Mouse (Mus musculus): ENCODE measurements around the gene Mef2d. TPM values are rescaled to one million over a fixed set of nuclear protein-coding genes. Genes with fewer than 3 reads are reported as not detected.

Gene Mef2d
- 119 and 142 TPM in 2 replicates for polyA plus RNA-seq (2012; rRNA removed)

DNA sequence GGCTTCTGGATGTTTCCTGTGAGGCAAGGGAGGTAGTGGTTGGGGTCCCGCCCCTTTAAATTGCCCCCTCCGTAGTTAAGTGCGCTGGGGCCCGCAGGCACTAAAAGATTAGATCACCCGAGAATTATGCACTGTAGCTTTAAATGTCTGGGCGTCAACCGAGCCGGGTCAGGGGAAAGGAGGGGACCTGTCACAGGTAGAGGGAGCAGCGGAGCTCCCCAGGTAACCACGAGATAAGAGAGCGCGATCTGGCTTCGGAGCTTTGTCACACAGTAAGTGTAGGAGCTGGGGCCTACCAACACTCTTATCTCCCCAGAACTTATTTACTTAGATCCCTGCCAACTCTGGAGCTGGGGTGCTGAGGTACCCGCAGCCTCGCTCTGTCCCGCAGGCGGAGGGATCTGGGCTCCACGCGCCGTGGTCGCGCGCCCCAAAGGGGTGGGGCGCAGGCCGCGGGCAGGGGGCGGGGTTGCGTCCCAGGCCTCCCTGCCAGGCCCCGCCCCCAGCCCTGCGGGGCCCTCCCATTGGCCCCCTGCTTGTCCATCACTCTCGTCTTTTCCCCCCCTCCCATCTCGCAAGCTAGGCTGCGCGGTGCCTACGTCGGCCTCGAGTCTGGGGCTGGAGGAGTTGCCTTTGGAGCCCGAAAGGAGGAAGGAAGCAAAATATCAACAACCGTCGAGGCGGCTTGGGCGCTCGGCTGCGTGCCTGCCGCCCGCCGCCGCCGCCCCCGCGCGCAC is at the start of gene Mef2d:
TSS of gene Mef2d (plus strand) at position 586 of the 737 bp plus-strand sequence.
- Histone ChIP-seq H3K4me1 (ENCODE audit: control insufficient read depth, insufficient read depth, insufficient read length) (peaks cover 48% of the 10 kb centered on the region), H3K4me3 (ENCODE audit: extremely low read depth, insufficient read depth, insufficient read length) (peak within 1 kb of the TSS; percentile 88), H3K36me3 (ENCODE audit: control insufficient read depth, insufficient read depth, low read length) (peaks cover 1% of the 10 kb centered on the region; the same call in 1 of the 2 replicates), H3K27ac (ENCODE audit: insufficient read depth, low read length) (peak within 1 kb of the TSS; percentile 99), H3K27me3 (ENCODE audit: control insufficient read depth, insufficient read depth, low read length) (no peaks in the 10 kb centered on the region)
- DNase-seq (ENCODE audit: low read depth in 1 of 2, low spot score in 2 of 2): peak; percentile 95 to 98
- TF ChIP-seq CTCF (IDR thresholded peaks at IDR 0.05; ENCODE audit: extremely low read depth, insufficient read depth, insufficient read length, insufficient replicate concordance) (no peak; the same call in 1 of the 2 replicates), POLR2A (IDR thresholded peaks at IDR 0.05; ENCODE audit: low read depth, low read length) (peak; percentile 62)
- WGBS: under 1% methylated on average over 45 of the region's 52 CpGs

DNA sequence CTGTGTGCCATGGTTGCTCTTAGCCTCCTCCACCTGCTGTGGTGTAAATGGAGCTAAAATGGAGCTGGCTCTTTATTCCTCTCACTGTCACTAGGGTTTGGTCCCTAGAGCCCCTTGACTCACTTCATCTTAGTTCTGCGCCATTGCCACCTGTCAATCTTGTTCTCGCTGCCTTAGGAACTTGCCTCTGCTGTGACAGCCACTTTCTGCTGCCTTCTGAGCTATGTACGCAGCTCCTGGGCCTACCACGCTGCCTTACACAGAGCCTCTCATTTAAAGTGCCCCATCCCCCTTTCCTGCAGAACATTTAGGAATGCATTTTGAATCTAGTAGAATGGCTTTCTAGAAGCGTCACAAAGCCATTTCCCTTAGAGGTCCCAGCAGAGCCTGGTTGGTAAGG is 48.0 kb upstream of the Mef2d start:
- Histone ChIP-seq H3K27ac (ENCODE audit: insufficient read depth, low read length) (no peak overlapping the region), H3K36me3 (ENCODE audit: control insufficient read depth, insufficient read depth, low read length) (no peaks in the 10 kb centered on the region), H3K27me3 (ENCODE audit: control insufficient read depth, insufficient read depth, low read length) (no peaks in the 10 kb centered on the region), H3K4me3 (ENCODE audit: extremely low read depth, insufficient read depth, insufficient read length) (no peak overlapping the region), H3K4me1 (ENCODE audit: control insufficient read depth, insufficient read depth, insufficient read length) (no peaks in the 10 kb centered on the region)
- no peak for DNase-seq (ENCODE audit: low read depth in 1 of 2, low spot score in 2 of 2)
- 92% methylated on average over 5 of the region's 5 CpGs for WGBS
- TF ChIP-seq POLR2A (IDR thresholded peaks at IDR 0.05; ENCODE audit: low read depth, low read length): no peak
- no peak for TF ChIP-seq CTCF (IDR thresholded peaks at IDR 0.05; ENCODE audit: extremely low read depth, insufficient read depth, insufficient read length, insufficient replicate concordance)

DNA sequence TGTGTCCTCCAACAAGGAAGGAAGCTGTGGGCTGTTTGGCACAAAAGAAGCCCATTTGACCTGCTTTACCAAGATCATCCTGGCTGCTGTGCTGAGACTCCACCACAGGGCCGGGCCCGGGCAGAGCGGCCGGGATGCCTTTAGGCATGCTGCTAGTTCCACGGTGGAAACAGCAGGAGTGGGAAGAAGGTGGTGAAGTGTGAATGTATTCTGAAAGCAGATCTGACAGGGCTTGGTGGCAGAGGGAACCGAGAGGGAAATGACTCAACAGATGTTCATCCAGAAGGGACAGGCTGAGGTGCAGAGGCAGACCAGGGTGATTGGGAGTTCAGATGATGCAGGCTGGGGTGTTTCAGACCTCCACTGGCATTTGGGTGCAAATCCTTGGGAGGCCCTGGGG is 44.5 kb upstream of the Mef2d start:
- Histone ChIP-seq H3K4me3 (ENCODE audit: extremely low read depth, insufficient read depth, insufficient read length) (no peak overlapping the region), H3K4me1 (ENCODE audit: control insufficient read depth, insufficient read depth, insufficient read length) (no peaks in the 10 kb centered on the region), H3K36me3 (ENCODE audit: control insufficient read depth, insufficient read depth, low read length) (no peaks in the 10 kb centered on the region), H3K27ac (ENCODE audit: insufficient read depth, low read length) (no peak overlapping the region), H3K27me3 (ENCODE audit: control insufficient read depth, insufficient read depth, low read length) (no peaks in the 10 kb centered on the region)
- TF ChIP-seq POLR2A (IDR thresholded peaks at IDR 0.05; ENCODE audit: low read depth, low read length) (no peak), CTCF (IDR thresholded peaks at IDR 0.05; ENCODE audit: extremely low read depth, insufficient read depth, insufficient read length, insufficient replicate concordance) (no peak)
- WGBS: 53% methylated on average over 6 of the region's 6 CpGs
- DNase-seq (ENCODE audit: low read depth in 1 of 2, low spot score in 2 of 2): no peak

DNA sequence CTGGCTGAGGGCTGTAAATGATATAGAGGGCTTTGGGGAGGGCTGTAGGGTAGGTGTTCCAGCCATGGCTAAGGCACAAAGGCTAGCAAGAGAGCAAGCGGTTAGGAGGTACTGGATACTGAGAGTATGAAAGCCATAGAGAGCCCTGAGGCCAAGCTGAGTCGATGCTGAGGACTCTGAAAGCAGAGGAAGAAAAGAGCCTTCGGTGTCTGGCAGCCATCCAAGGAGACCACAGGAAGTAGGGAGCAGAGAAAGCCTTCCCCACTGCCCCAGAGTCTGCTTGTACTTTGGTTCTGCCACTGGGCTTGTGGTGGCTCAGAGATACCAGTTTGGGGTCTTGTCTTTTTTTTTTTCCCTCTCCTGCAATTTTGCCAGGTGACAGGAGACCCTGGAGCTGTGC is 41.9 kb upstream of the Mef2d start:
- WGBS: 36% methylated on average over 3 of the region's 3 CpGs
- no peak overlapping the region for H3K4me3 ChIP-seq (ENCODE audit: extremely low read depth, insufficient read depth, insufficient read length)
- no peak for DNase-seq (ENCODE audit: low read depth in 1 of 2, low spot score in 2 of 2)
- no peaks in the 10 kb centered on the region for H3K36me3 ChIP-seq (ENCODE audit: control insufficient read depth, insufficient read depth, low read length)
- no peak for TF ChIP-seq CTCF (IDR thresholded peaks at IDR 0.05; ENCODE audit: extremely low read depth, insufficient read depth, insufficient read length, insufficient replicate concordance)
- no peak for TF ChIP-seq POLR2A (IDR thresholded peaks at IDR 0.05; ENCODE audit: low read depth, low read length)
- H3K27ac ChIP-seq (ENCODE audit: insufficient read depth, low read length): no peak overlapping the region
- no peaks in the 10 kb centered on the region for H3K27me3 ChIP-seq (ENCODE audit: control insufficient read depth, insufficient read depth, low read length)
- H3K4me1 ChIP-seq (ENCODE audit: control insufficient read depth, insufficient read depth, insufficient read length): no peaks in the 10 kb centered on the region

DNA sequence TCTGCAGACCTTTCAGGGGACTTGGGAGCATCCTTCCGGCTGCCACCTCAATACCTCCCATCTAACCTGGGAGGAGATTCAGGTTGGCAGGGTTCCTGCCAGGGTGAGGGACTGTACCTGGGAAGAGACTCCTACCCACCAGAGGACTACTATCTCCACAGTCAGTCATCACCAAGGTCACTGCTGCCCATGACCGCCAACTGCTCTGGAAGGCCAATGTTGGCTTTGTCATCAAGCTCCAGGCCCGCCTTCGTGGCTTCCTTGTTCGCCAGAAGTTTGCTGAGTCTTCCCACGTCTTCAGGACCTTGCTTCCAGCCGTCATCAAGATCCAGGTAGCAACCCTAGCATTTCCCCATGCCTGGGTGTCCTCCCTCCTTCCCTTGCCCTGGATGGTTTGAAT is 40.4 kb upstream of the Mef2d start:
- Histone ChIP-seq H3K4me3 (ENCODE audit: extremely low read depth, insufficient read depth, insufficient read length) (no peak overlapping the region), H3K27ac (ENCODE audit: insufficient read depth, low read length) (no peak overlapping the region), H3K27me3 (ENCODE audit: control insufficient read depth, insufficient read depth, low read length) (no peaks in the 10 kb centered on the region), H3K36me3 (ENCODE audit: control insufficient read depth, insufficient read depth, low read length) (no peaks in the 10 kb centered on the region), H3K4me1 (ENCODE audit: control insufficient read depth, insufficient read depth, insufficient read length) (no peaks in the 10 kb centered on the region)
- no peak for DNase-seq (ENCODE audit: low read depth in 1 of 2, low spot score in 2 of 2)
- TF ChIP-seq POLR2A (IDR thresholded peaks at IDR 0.05; ENCODE audit: low read depth, low read length) (no peak), CTCF (IDR thresholded peaks at IDR 0.05; ENCODE audit: extremely low read depth, insufficient read depth, insufficient read length, insufficient replicate concordance) (no peak)
- WGBS: 95% methylated on average over 7 of the region's 7 CpGs

DNA sequence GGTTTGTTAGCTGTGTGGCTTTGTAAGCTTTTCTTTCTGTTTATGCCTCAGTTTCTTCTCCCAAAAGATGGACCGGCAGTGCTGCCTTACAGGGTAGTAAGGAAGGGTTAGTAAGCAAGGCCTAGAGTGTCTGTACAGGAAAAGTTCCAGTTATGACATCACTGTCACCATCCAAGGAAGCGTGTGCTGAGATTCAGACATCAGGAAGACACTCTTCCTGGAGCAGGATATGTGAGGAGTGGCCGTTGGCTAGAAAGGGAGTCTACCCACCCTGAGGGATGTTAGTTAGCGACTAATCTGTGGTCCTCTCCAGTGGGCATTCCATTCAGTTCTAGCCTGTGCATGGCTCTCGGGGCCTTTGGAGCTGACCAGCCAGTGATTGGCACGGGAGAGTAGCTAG is 40.0 kb upstream of the Mef2d start:
- H3K27me3 ChIP-seq (ENCODE audit: control insufficient read depth, insufficient read depth, low read length): no peaks in the 10 kb centered on the region
- no peaks in the 10 kb centered on the region for H3K4me1 ChIP-seq (ENCODE audit: control insufficient read depth, insufficient read depth, insufficient read length)
- H3K36me3 ChIP-seq (ENCODE audit: control insufficient read depth, insufficient read depth, low read length): no peaks in the 10 kb centered on the region
- no peak overlapping the region for H3K27ac ChIP-seq (ENCODE audit: insufficient read depth, low read length)
- TF ChIP-seq CTCF (IDR thresholded peaks at IDR 0.05; ENCODE audit: extremely low read depth, insufficient read depth, insufficient read length, insufficient replicate concordance) (no peak), POLR2A (IDR thresholded peaks at IDR 0.05; ENCODE audit: low read depth, low read length) (no peak)
- WGBS: 82% methylated on average over 6 of the region's 6 CpGs
- no peak overlapping the region for H3K4me3 ChIP-seq (ENCODE audit: extremely low read depth, insufficient read depth, insufficient read length)
- DNase-seq (ENCODE audit: low read depth in 1 of 2, low spot score in 2 of 2): no peak

DNA sequence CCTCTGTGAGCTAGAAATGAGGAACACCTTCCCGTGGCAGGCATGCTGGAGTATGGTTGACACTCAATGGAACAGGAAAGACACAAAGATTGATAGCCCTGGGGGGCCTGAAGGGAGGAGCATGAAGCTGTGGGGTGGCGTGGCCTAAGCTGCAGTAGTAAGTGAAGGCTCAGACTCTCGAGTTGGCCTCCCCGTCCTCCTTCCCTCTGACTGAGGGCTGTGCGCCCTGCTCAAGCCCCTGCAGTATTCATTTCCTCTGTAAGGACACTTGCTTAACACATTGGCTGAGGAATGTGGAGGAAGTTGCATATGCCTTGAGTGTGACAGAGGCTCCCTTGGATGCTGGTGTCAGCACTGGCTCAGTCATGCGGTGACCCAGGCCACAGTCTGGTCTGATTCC is 39.6 kb upstream of the Mef2d start:
- no peak overlapping the region for H3K4me3 ChIP-seq (ENCODE audit: extremely low read depth, insufficient read depth, insufficient read length)
- DNase-seq (ENCODE audit: low read depth in 1 of 2, low spot score in 2 of 2): no peak
- H3K36me3 ChIP-seq (ENCODE audit: control insufficient read depth, insufficient read depth, low read length): no peaks in the 10 kb centered on the region
- WGBS: 64% methylated on average over 6 of the region's 6 CpGs
- H3K27me3 ChIP-seq (ENCODE audit: control insufficient read depth, insufficient read depth, low read length): no peaks in the 10 kb centered on the region
- H3K27ac ChIP-seq (ENCODE audit: insufficient read depth, low read length): no peak overlapping the region
- TF ChIP-seq POLR2A (IDR thresholded peaks at IDR 0.05; ENCODE audit: low read depth, low read length) (no peak), CTCF (IDR thresholded peaks at IDR 0.05; ENCODE audit: extremely low read depth, insufficient read depth, insufficient read length, insufficient replicate concordance) (no peak)
- H3K4me1 ChIP-seq (ENCODE audit: control insufficient read depth, insufficient read depth, insufficient read length): no peaks in the 10 kb centered on the region

Data from spleen, adult 2 months (tissue).